Mouse (Mus musculus): ENCODE measurements around the gene Pid1.
"Not testable (repeated sequence)": the region's sequence is repeated elsewhere in the genome, so short reads cannot be mapped to it uniquely, and the experiment has no call there.

Pid1 gene

GRCm38 (mm10) chr1:84254361-84254760 lies 109.6 kb downstream of the Pid1 start:
- DNase-seq, result peak; percentile 44

- DNase-seq, result peak; percentile 53
Observed at GRCm38 (mm10) chr1:84253838-84254237, 110.1 kb downstream of the Pid1 start.

- DNase-seq, result no peak
Observed at GRCm38 (mm10) chr1:84251205-84251604, 112.8 kb downstream of the Pid1 start.

- DNase-seq, result no peak
Observed at GRCm38 (mm10) chr1:84250770-84251169, 113.2 kb downstream of the Pid1 start.

GRCm38 (mm10) chr1:84249772-84250338 lies 114.1 kb downstream of the Pid1 start:
- no peak for DNase-seq

- peak; percentile 60 for DNase-seq
Observed at GRCm38 (mm10) chr1:84247111-84247510, 116.9 kb downstream of the Pid1 start.

- DNase-seq, result peak; percentile 12
Observed at GRCm38 (mm10) chr1:84241192-84241828, 122.7 kb downstream of the Pid1 start.

- DNase-seq, result no peak
Observed at GRCm38 (mm10) chr1:84240203-84240602, 123.8 kb downstream of the Pid1 start.

- DNase-seq, result no peak
Observed at GRCm38 (mm10) chr1:84230431-84230830, 133.5 kb downstream of the Pid1 start.

GRCm38 (mm10) chr1:84225626-84226025 lies 138.4 kb downstream of the Pid1 start:
- DNase-seq, result peak; percentile 16

GRCm38 (mm10) chr1:84222051-84222450 lies 141.9 kb downstream of the Pid1 start:
- DNase-seq, result no peak

- peak; percentile 27 for DNase-seq
Observed at GRCm38 (mm10) chr1:84218605-84219004, 145.4 kb downstream of the Pid1 start.

GRCm38 (mm10) chr1:84217777-84218176 lies 146.2 kb downstream of the Pid1 start:
- no peak for DNase-seq

GRCm38 (mm10) chr1:84211507-84211906 lies 152.5 kb downstream of the Pid1 start:
- DNase-seq, result no peak

- not testable (repeated sequence) for DNase-seq
Observed at GRCm38 (mm10) chr1:84205746-84206145, 158.2 kb downstream of the Pid1 start.

GRCm38 (mm10) chr1:84203494-84203893 lies 160.5 kb downstream of the Pid1 start:
- no peak for DNase-seq

GRCm38 (mm10) chr1:84199890-84200289 lies 164.1 kb downstream of the Pid1 start:
- no peak for DNase-seq

GRCm38 (mm10) chr1:84198887-84199286 lies 165.1 kb downstream of the Pid1 start:
- no peak for DNase-seq

- DNase-seq, result no peak
Observed at GRCm38 (mm10) chr1:84192167-84192566, 171.8 kb downstream of the Pid1 start.

- DNase-seq, result no peak
Observed at GRCm38 (mm10) chr1:84189446-84189845, 174.5 kb downstream of the Pid1 start.

- no peak for DNase-seq
Observed at GRCm38 (mm10) chr1:84186756-84187437, 177.1 kb downstream of the Pid1 start.

GRCm38 (mm10) chr1:84177696-84178095 lies 186.3 kb downstream of the Pid1 start:
- no peak for DNase-seq

GRCm38 (mm10) chr1:84177033-84177432 lies 186.9 kb downstream of the Pid1 start:
- DNase-seq, result no peak

- no peak for DNase-seq
Observed at GRCm38 (mm10) chr1:84172941-84173340, 191.0 kb downstream of the Pid1 start.
